24 mouse cellular contexts compared by ENCODE assay signal in genomic region chr17:90891711-90892110, GRCm38 (mm10).
DNase-seq lines count a peak whose midpoint lies in the region; ATAC-seq and TF ChIP-seq lines count a peak whose summit lies in the region.
"Had no signal": no experiment of that assay in that cellular context is flagged by ENCODE, and none has a peak within 500 bp of the region (broad histone marks: within the 10 kb centered on the region; RNA-seq: fewer than 3 reads in every experiment).

No protein-coding gene starts in this region.

- 31% methylated on average over 1 of the region's 1 CpGs for WGBS in forebrain, embryonic 14.5 days
- 72% methylated on average over 1 of the region's 1 CpGs for WGBS in forebrain, embryonic 10.5 days
- WGBS in limb, embryonic 12.5 days = 57% methylated on average over 1 of the region's 1 CpGs
- 86% methylated on average over 1 of the region's 1 CpGs for WGBS in limb, embryonic 10.5 days
- WGBS in forebrain, postnatal 0 days = 19% methylated on average over 1 of the region's 1 CpGs

- H3K9me3 ChIP-seq in forebrain, embryonic 14.5 days (replicated peaks; ENCODE audit: control insufficient read depth, low read length) = no peaks in the 10 kb centered on the region
- no peaks in the 10 kb centered on the region for H3K9me3 ChIP-seq in forebrain, embryonic 10.5 days
- H3K9me3 ChIP-seq in limb, embryonic 12.5 days = no peaks in the 10 kb centered on the region
- no peaks in the 10 kb centered on the region for H3K9me3 ChIP-seq in limb, embryonic 10.5 days (replicated peaks)
- H3K9me3 ChIP-seq in forebrain, postnatal 0 days (ENCODE audit: low read length) = no peaks in the 10 kb centered on the region
- H3K9me3 ChIP-seq: G1E; hindbrain, embryonic 12.5 days; kidney, embryonic 15.5 days; lung, embryonic 15.5 days; neural tube, embryonic 15.5 days had no signal

- peak; percentile 24 for DNase-seq in forebrain, embryonic 14.5 days (ENCODE audit: low spot score)
- DNase-seq in forebrain, embryonic 10.5 days (ENCODE audit: extremely low spot score, low spot score) = no peak
- no peak for DNase-seq in limb, embryonic 10.5 days (ENCODE audit: low spot score)
- DNase-seq in forebrain, postnatal 0 days = no peak
- no peak for DNase-seq in kidney, adult 11 months
- DNase-seq in adrenal gland, adult 2 months = no peak
- DNase-seq: adrenal gland, postnatal 25 days; kidney, adult 18-20 months; kidney, postnatal 25 days; right cerebral cortex, postnatal 4 days; thymus, adult 18-20 months; thymus, postnatal 25 days had no signal

- H3K36me3 ChIP-seq in forebrain, embryonic 14.5 days (ENCODE audit: control insufficient read depth, insufficient read depth, low read length) = no peaks in the 10 kb centered on the region
- no peaks in the 10 kb centered on the region for H3K36me3 ChIP-seq in forebrain, embryonic 10.5 days (replicated peaks)
- H3K36me3 ChIP-seq in limb, embryonic 12.5 days = no peaks in the 10 kb centered on the region
- H3K36me3 ChIP-seq in limb, embryonic 10.5 days = no peaks in the 10 kb centered on the region
- H3K36me3 ChIP-seq in forebrain, postnatal 0 days (ENCODE audit: insufficient read depth) = no peaks in the 10 kb centered on the region
- H3K36me3 ChIP-seq: G1E; hindbrain, embryonic 12.5 days; kidney, embryonic 15.5 days; lung, embryonic 15.5 days; neural tube, embryonic 15.5 days had no signal

- peaks cover 8% of the 10 kb centered on the region; the same call in 1 of the 2 replicates for H3K4me1 ChIP-seq in forebrain, embryonic 14.5 days (ENCODE audit: control insufficient read depth, insufficient read depth, low read length)
- H3K4me1 ChIP-seq in forebrain, embryonic 10.5 days = peaks cover 20% of the 10 kb centered on the region
- no peaks in the 10 kb centered on the region for H3K4me1 ChIP-seq in limb, embryonic 12.5 days (replicated peaks)
- H3K4me1 ChIP-seq in limb, embryonic 10.5 days = no peaks in the 10 kb centered on the region
- H3K4me1 ChIP-seq in forebrain, postnatal 0 days (ENCODE audit: insufficient read depth) = no peaks in the 10 kb centered on the region
- H3K4me1 ChIP-seq: hindbrain, embryonic 12.5 days; kidney, embryonic 15.5 days; lung, embryonic 15.5 days had no signal

- H3K4me2 ChIP-seq in forebrain, embryonic 14.5 days (ENCODE audit: low read length) = no peak overlapping the region
- H3K4me2 ChIP-seq in limb, embryonic 12.5 days = no peak overlapping the region
- H3K4me2 ChIP-seq in forebrain, postnatal 0 days (ENCODE audit: low read depth) = no peak overlapping the region
- H3K4me2 ChIP-seq: heart, embryonic 11.5 days; hindbrain, embryonic 12.5 days; kidney, embryonic 15.5 days; liver, embryonic 11.5 days; lung, embryonic 15.5 days; midbrain, embryonic 11.5 days; neural tube, embryonic 15.5 days had no signal

- TF ChIP-seq CTCF in forebrain, postnatal 0 days (IDR thresholded peaks at IDR 0.05; ENCODE audit: low read depth) = no peak

- 0 out of 2 replicates have a peak, but pooled peaks have one; percentile 25 for ATAC-seq in forebrain, embryonic 14.5 days
- no peak for ATAC-seq in limb, embryonic 12.5 days (ENCODE audit: insufficient number of reproducible peaks, insufficient read depth, low FRiP score, low TSS enrichment, low read depth)
- no peak for ATAC-seq in forebrain, postnatal 0 days
- ATAC-seq: Patski had no signal

- H3K4me3 ChIP-seq in forebrain, embryonic 14.5 days (ENCODE audit: low read depth, low read length) = no peak overlapping the region
- H3K4me3 ChIP-seq in forebrain, embryonic 10.5 days = no peak overlapping the region
- H3K4me3 ChIP-seq in limb, embryonic 12.5 days (replicated peaks) = no peak overlapping the region
- H3K4me3 ChIP-seq in limb, embryonic 10.5 days = no peak overlapping the region
- H3K4me3 ChIP-seq in forebrain, postnatal 0 days (ENCODE audit: low read depth, low read length) = no peak overlapping the region
- H3K4me3 ChIP-seq: erythroblast, embryonic 14.5 days; hindbrain, embryonic 12.5 days; kidney, embryonic 15.5 days; lung, embryonic 15.5 days; neural tube, embryonic 15.5 days had no signal

- H3K9ac ChIP-seq in forebrain, embryonic 14.5 days (ENCODE audit: low read length) = no peak overlapping the region
- no peak overlapping the region for H3K9ac ChIP-seq in limb, embryonic 12.5 days (replicated peaks)
- no peak overlapping the region for H3K9ac ChIP-seq in forebrain, postnatal 0 days
- H3K9ac ChIP-seq: hindbrain, embryonic 12.5 days; kidney, embryonic 15.5 days; lung, embryonic 15.5 days; neural tube, embryonic 15.5 days had no signal

- H3K27me3 ChIP-seq in forebrain, embryonic 14.5 days (replicated peaks; ENCODE audit: control insufficient read depth, insufficient read depth, low read length) = no peaks in the 10 kb centered on the region
- H3K27me3 ChIP-seq in forebrain, embryonic 10.5 days (ENCODE audit: poor library complexity, severe bottlenecking) = no peaks in the 10 kb centered on the region
- H3K27me3 ChIP-seq in limb, embryonic 12.5 days = no peaks in the 10 kb centered on the region
- H3K27me3 ChIP-seq in limb, embryonic 10.5 days (ENCODE audit: low read depth, poor library complexity, severe bottlenecking) = no peaks in the 10 kb centered on the region
- H3K27me3 ChIP-seq in forebrain, postnatal 0 days (ENCODE audit: insufficient read depth, low read length) = no peaks in the 10 kb centered on the region
- H3K27me3 ChIP-seq: hindbrain, embryonic 12.5 days; kidney, embryonic 15.5 days; lung, embryonic 15.5 days; neural tube, embryonic 15.5 days; Patski had no signal

- no peak overlapping the region for H3K27ac ChIP-seq in forebrain, embryonic 14.5 days (ENCODE audit: low read depth, low read length)
- H3K27ac ChIP-seq in forebrain, embryonic 10.5 days = no peak overlapping the region
- H3K27ac ChIP-seq in limb, embryonic 12.5 days = peak overlapping the region; percentile 37; the same call in 1 of the 2 replicates
- H3K27ac ChIP-seq in limb, embryonic 10.5 days = no peak overlapping the region
- H3K27ac ChIP-seq in forebrain, postnatal 0 days (ENCODE audit: low read depth, low read length) = 0 out of 2 replicates have a peak overlapping the region, but pooled peaks have one; percentile 29
- H3K27ac ChIP-seq: hindbrain, embryonic 12.5 days; kidney, embryonic 15.5 days; lung, embryonic 15.5 days; stomach, postnatal 0 days had no signal

Comparison
In these comparisons a context has a peak if more than half of its experiments do, and no peak if none do; other contexts are left out.
1. H3K27ac ChIP-seq: peak in limb, embryonic 12.5 days (single experiment) and forebrain, postnatal 0 days (single experiment); none in forebrain, embryonic 14.5 days (single experiment), forebrain, embryonic 10.5 days (single experiment) and limb, embryonic 10.5 days (single experiment).